Mouse (Mus musculus): ENCODE data around the gene H2-Ke6. TPM values are rescaled to one million over a fixed set of nuclear protein-coding genes. Genes with fewer than 3 reads are reported as not detected.
"Not testable (repeated sequence)": the region's sequence is repeated elsewhere in the genome, so short reads cannot be mapped to it uniquely, and the experiment has no call there.

H2-Ke6 gene
- total RNA-seq, 4 experiments from 2014 or later, result 249 to 289 (median 271) TPM

DNA sequence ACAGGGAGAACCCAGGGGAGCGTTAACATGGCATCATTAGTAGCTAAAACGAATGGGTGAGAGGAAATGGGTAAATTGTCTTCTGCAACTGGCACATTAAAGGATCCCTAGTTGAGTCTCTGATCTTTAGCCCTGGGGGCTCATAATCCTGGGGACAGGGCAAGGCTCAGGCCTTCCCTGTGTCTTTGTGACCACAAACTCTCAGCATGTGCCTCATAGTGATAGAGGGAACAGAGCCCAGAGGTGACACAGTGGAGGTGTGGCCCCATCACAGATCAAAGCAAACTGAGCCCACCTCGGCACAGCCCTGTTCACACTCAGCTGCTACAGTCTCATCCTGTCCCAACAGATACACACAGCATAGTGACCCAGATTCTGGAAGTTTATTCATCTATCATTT, 32.2 kb downstream of the H2-Ke6 start:
- no peak for DNase-seq

DNA sequence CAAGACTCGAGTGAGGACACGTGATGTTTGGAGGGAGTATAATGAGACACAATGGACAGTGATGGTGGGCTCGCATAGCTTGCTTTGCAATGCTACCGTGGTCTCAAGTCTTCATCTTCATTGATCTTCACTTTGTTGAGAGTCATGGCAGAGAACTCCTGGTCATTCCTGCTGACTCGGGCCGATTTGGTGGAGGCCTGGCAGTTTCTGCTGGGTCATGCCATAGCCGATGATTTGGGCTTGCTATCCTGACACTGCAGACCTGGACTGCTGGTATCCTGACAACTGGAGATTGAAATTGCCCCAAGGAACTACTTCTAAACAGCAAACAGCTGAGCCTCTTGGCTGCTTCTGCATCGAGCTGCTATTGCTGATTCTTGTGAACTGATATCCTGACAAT, 32.9 kb downstream of the H2-Ke6 start:
- no peak for DNase-seq

DNA sequence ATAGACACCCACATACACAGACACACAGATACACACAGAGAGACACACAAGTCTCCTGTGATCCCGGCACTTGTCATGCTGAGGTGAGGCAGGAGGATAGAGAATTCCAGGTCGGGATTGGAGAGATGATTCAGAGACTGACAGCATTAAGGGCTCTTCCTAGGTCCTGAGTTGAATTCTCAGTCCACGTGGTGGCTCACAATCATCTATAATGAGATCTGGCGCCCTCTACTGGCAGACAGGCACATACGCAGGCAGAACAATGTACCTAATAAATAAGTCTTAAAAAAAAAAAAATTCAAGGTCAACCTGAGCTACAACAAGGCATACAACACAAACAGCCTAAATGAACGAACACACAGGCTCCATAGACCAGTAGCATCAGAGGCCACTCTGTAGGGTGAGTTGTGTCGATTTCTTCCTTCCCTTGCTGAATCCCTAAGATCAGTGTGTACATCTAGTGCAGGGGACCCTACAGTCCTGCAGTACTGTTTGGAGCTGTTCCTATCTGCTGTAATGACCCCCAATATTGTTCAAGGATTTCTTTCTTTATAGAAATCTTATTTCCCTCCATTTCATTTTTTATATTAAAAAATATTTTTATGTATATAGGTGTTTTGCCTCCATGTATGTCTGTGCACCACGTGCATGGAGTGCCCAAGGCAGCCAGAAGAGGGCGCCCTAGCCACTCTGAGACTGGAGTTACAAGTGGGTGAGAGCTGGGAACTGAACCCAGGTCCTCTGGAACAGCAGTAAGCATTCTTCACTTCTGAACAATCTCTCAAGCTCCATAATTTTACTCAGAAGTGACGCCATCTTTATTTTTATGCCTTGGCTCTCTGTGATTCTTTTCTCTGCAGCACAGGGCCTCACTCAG, 35.8 kb downstream of the H2-Ke6 start:
- no peak for DNase-seq

DNA sequence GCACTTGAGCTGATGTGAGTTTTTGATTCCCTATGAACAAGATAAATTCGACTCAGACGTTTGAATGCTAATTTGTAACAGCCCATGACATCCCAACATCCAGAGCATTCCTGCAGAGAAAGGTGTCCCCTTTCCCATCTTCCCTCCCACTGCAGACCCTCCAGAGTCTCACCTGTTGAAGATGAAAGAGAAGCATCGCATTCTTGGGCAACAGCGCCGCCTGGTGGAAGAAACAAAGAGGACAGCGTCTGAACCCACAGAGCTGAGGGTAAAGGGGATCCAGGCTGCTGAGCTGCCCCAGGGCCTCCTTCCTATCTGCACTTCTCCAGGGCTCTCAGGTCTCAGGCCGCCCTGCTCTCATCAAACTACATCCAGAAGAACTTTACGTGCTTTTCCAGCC, 45.7 kb downstream of the H2-Ke6 start:
- DNase-seq, result not testable (repeated sequence)

DNA sequence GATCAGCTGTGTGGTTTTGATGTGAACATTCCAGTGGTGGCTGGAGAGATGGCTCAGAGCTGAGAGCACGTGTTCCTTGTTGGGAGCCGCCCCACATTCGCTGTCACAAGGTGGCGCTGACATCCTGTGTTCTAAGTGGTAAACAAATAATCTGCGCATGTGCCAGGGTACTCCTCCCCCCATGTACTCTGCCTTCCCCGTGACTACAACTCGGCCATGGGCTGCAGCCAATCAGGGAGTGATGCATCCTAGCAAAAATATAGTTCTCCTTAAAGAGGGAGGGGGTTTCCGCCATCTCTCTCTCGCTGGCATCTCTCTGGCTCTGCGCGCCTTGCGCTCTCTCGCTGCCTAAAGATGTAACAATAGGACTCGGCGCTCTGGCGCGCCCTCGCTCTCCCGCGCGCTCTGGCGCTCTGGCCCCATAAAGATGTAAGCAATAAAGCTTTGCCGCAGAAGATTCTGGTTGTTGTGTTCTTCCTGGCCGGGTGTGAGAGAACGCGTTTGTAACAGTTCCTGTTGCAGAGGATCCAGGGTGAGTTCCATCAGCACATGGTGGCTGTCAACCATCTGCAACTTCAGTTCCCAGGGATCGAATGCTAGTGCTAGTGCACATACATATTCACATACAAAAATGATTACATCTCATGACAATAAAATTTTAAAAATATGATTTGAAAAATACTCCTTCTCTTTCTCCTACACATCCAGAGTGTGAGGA, 46.5 kb downstream of the H2-Ke6 start:
- DNase-seq, result peak; percentile 89

DNA sequence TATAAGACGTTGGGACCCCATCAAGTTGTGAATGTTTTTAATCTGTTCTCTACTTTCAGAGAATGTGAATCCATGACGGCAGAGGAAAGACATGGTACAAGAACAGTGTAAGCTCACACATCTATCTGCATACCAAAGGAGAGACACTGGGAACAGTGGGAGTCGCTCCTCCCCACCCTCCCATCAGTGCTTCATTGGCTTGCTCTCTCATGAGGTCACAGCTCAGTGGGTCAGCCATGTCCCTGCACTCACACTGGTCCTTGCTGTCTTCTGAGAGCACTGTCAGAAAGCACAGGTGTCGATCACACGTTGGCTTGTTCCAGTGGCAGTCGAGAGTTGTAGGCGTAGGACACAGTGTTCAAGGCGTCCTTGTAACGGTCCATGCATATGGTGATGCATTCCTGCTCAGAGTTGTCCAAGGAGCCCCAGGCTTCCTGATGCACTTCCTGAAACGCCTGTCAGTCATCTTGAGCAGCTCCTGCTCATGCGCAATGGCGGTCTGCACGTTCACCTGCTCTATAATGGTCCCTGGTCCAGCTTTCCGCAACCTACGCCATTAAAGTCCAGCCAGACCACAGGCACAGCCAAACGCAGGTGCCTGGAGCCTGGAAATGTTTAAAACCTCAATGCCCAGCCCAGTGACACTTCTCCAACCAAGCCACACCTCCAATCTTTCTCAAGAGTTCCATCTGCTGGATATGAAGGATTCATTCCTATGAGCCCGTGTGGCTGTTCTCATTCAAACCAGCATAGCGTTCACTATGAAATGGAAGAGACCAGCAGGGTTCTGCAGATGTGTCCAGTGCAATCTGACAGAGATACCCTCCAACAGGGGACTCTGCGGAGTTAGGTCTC, 47.5 kb downstream of the H2-Ke6 start:
- no peak for DNase-seq

DNA sequence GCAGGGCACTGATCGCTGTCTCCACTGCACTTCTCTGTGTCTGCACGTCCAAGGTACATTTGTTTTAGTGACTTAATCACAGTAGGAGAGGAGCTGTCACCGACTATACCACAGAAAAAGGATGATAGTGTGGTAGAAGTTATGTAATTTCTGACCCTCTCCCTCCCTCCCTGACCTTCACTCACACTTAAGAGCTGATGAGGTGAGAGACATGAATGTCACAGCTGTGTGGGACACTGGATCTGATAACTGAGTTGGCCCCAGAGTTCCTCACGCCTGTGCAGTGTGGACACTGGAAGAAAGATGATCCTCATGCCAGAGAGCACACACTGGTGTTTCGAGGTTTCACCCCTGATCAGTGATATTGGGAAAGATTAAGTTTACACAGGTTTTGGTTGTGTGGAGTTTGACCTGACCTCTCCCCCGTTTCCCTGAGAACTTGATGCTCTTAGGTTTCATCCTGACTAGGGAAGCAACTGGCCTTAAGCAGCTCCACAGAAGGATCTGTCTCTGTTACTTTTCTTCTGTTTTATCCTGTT, 48.3 kb downstream of the H2-Ke6 start:
- no peak for DNase-seq

DNA sequence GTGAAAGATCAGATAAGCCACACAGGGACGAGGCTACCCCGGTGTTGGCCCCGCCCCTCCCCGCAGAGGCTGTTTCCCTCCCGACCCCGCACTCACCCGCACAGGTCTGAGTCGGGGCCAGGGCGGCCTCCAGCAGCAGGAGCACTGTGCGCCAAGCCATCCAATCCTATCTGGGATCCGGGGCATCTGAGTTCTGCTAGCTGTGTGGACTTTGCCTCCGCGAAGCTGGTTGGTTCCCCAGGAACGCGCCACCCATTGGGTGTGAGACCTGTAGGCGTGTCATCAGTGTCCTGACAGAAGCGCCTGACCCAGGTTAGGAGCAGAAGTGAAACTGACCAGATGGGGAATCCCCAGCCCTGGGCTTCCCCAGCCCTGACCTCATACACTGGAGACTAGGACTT, 49.2 kb downstream of the H2-Ke6 start:
- peak; percentile 87 for DNase-seq

DNA sequence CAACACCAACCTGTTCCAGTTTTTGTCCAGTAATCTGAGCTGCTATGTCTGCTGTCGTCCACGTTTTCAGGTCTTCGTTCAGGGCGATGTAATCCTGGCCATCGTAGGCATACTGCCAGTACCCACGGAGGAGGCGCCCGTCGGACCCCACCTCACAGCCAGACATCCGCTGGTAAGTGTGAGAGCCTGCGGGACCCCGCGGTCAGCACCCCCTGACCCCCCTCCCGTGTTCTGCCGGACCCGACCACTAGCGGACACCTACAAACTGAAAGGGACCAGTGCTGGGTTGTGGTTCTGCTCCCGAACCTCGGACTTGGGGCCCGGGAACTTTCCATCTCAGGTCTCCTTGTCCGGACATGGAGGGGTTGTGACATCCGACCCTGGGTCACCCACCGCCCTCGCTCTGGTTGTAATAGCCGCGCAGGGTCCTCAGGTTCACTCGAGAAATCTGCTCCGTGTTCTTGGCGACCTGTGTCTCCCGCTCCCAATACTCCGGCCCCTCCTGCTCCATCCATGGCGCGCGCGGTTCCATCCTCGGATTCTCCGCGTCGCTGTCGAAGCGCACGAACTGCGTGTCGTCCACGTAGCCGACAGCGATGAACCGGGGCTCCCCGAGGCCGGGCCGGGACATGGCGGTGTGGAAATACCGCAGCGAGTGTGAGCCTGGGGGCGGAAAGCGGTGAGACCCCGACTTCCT, 49.9 kb downstream of the H2-Ke6 start:
- no peak for DNase-seq

Small RNAs within 50 kb of the gene (microRNA-seq; reads per million reads assigned to microRNA genes)
- 0 to 0.18 reads per million in 2 experiments for gene Mir219a-1
- 0 reads per million in 2 experiments for gene Mir219c

Other genes with a start within 250 kb of the H2-Ke6 start
- gene Angptl4, start 246.2 kb downstream of the H2-Ke6 start, total RNA-seq (2022), result 10 to 100 TPM; 37.2 to 78.4 (median 46.3) TPM
- gene Kank3, start 217.5 kb downstream of the H2-Ke6 start, total RNA-seq (2022), result 100 to 1,000 TPM in 3 of 4 experiments, 10 to 100 TPM in 1; 69.8 to 130 (median 111) TPM
- 1,000 to 10,000 TPM; 1,538 to 1,820 (median 1,607) TPM for gene Rps28, start 203.5 kb downstream of the H2-Ke6 start, total RNA-seq (2022)
- gene Ndufa7, start 203.5 kb downstream of the H2-Ke6 start, total RNA-seq (2022), result 100 to 1,000 TPM; 371 to 504 (median 430) TPM
- gene Cd320, start 185.0 kb downstream of the H2-Ke6 start, total RNA-seq (2022), result 10 to 100 TPM; 29.5 to 63.3 (median 37.6) TPM
- gene Gm7029, start 154.2 kb downstream of the H2-Ke6 start, total RNA-seq (2022), result not detected
- gene Kifc1, start 137.4 kb downstream of the H2-Ke6 start, total RNA-seq (2022), result 1 to 10 TPM; 1.7 to 3.2 (median 2.6) TPM
- gene Platr17, start 122.9 kb downstream of the H2-Ke6 start, total RNA-seq (2022), result not detected
- gene Daxx, start 118.6 kb downstream of the H2-Ke6 start, total RNA-seq (2022), result 10 to 100 TPM; 30.2 to 36.2 (median 33.8) TPM
- gene Tapbp, start 112.2 kb downstream of the H2-Ke6 start, total RNA-seq (2022), result 100 to 1,000 TPM; 195 to 259 (median 213) TPM
- 10 to 100 TPM; 35.3 to 39.7 (median 37.5) TPM for gene Zbtb22, start 112.2 kb downstream of the H2-Ke6 start, total RNA-seq (2022)
- gene Rgl2, start 98.5 kb downstream of the H2-Ke6 start, total RNA-seq (2022), result 10 to 100 TPM; 42.1 to 76.2 (median 60.1) TPM
- 100 to 1,000 TPM in 1 of 4 experiments, 10 to 100 TPM in 3; 74.1 to 119 (median 79.6) TPM for gene Pfdn6, start 87.7 kb downstream of the H2-Ke6 start, total RNA-seq (2022)
- 10 to 100 TPM; 30.0 to 43.8 (median 35.1) TPM for gene Wdr46, start 87.4 kb downstream of the H2-Ke6 start, total RNA-seq (2022)
- gene B3galt4, start 76.6 kb downstream of the H2-Ke6 start, total RNA-seq (2022), result 1 to 10 TPM; 6.9 to 8.7 (median 7.6) TPM
- gene Vps52, start 72.2 kb downstream of the H2-Ke6 start, total RNA-seq (2022), result 10 to 100 TPM; 58.6 to 83.5 (median 69.6) TPM
- 100 to 1,000 TPM; 668 to 711 (median 693) TPM for gene Rps18, start 72.1 kb downstream of the H2-Ke6 start, total RNA-seq (2022)
- gene H2-K1, start 27.7 kb downstream of the H2-Ke6 start, total RNA-seq (2022), result 100 to 1,000 TPM; 493 to 638 (median 583) TPM
- 10 to 100 TPM; 42.7 to 84.4 (median 60.7) TPM for gene Ring1, start 3.4 kb downstream of the H2-Ke6 start, total RNA-seq (2022)
- 100 to 1,000 TPM; 176 to 248 (median 200) TPM for gene Slc39a7, start 3.6 kb upstream of the H2-Ke6 start, total RNA-seq (2022)
- 10 to 100 TPM; 54.8 to 70.9 (median 62.7) TPM for gene Rxrb, start 3.8 kb upstream of the H2-Ke6 start, total RNA-seq (2022)
- gene Col11a2, start 11.4 kb upstream of the H2-Ke6 start, total RNA-seq (2022), result 1 to 10 TPM in 3 of 4 experiments, under 1 TPM in 1; 0.55 to 1.7 (median 1.4) TPM
- 1 to 10 TPM in 1 of 4 experiments, under 1 TPM in 3; 0.24 to 1.1 (median 0.64) TPM for gene H2-Oa, start 64.3 kb upstream of the H2-Ke6 start, total RNA-seq (2022)
- gene H2-DMa, start 91.5 kb upstream of the H2-Ke6 start, total RNA-seq (2022), result 10 to 100 TPM; 12.2 to 24.6 (median 21.1) TPM
- 100 to 1,000 TPM; 185 to 240 (median 215) TPM for gene Brd2, start 94.6 kb upstream of the H2-Ke6 start, total RNA-seq (2022)
- 1 to 10 TPM; 2.0 to 4.5 (median 4.0) TPM for gene H2-DMb2, start 115.2 kb upstream of the H2-Ke6 start, total RNA-seq (2022)
- gene H2-DMb1, start 125.0 kb upstream of the H2-Ke6 start, total RNA-seq (2022), result 10 to 100 TPM in 2 of 4 experiments, 1 to 10 TPM in 2; 5.2 to 11.5 (median 10.5) TPM
- 10 to 100 TPM; 19.5 to 22.2 (median 21.3) TPM for gene Tap1, start 159.5 kb upstream of the H2-Ke6 start, total RNA-seq (2022)
- gene Psmb9, start 159.7 kb upstream of the H2-Ke6 start, total RNA-seq (2022), result 10 to 100 TPM; 16.7 to 30.6 (median 25.5) TPM
- 10 to 100 TPM; 30.4 to 41.2 (median 36.4) TPM for gene Psmb8, start 169.7 kb upstream of the H2-Ke6 start, total RNA-seq (2022)
- 10 to 100 TPM; 53.9 to 71.1 (median 67.2) TPM for gene Tap2, start 175.5 kb upstream of the H2-Ke6 start, total RNA-seq (2022)
- 1 to 10 TPM; 1.3 to 1.8 (median 1.5) TPM for gene H2-Ob, start 210.8 kb upstream of the H2-Ke6 start, total RNA-seq (2022)
- gene H2-Ab1, start 229.6 kb upstream of the H2-Ke6 start, total RNA-seq (2022), result 100 to 1,000 TPM in 3 of 4 experiments, 10 to 100 TPM in 1; 62.4 to 146 (median 115) TPM

Data from adrenal gland, adult 8-10 months (tissue).